Mouse (Mus musculus) cortical plate, adult 2 months (tissue): ENCODE measurements around the gene Tnfrsf25.

Source experiments
- CTCF ChIP-seq: fragments of 200-500 bp; IDR thresholded peaks from 2 replicates; pipeline ENCODE4 v1.5.1; 2011; ENCODE audit warnings: mild to moderate bottlenecking, control low read depth, low read length; ENCODE audit not compliant: insufficient read depth; ENCODE audit errors: extremely low read depth
- POLR2A ChIP-seq: fragments of 200-500 bp; IDR thresholded peaks from 2 replicates; pipeline ENCODE4 v1.6.1; 2011; ENCODE audit warnings: mild to moderate bottlenecking, low read length, control low read depth; ENCODE audit not compliant: insufficient read depth; ENCODE audit errors: extremely low read depth

- TF ChIP-seq POLR2A (no peak), CTCF (no peak)
Observed at GRCm38 (mm10) chr4:152160748-152161147, 45.0 kb downstream of the Tnfrsf25 start.
